Mouse (Mus musculus) bone marrow, adult 2 months (tissue): Measurements from ENCODE around the gene Mrgpra2b.
"Not testable (repeated sequence)": the region's sequence is repeated elsewhere in the genome, so short reads cannot be mapped to it uniquely, and the experiment has no call there.

Experiments used
- CTCF ChIP-seq: fragments of 200-500 bp; IDR thresholded peaks from 2 replicates; pipeline ENCODE4 v1.5.1; 2011; ENCODE audit warnings: low read length, control low read depth; ENCODE audit not compliant: control insufficient read depth, insufficient read depth
- POLR2A ChIP-seq: fragments of 200-500 bp; IDR thresholded peaks from 2 replicates; pipeline ENCODE4 v1.6.1; 2011; ENCODE audit warnings: low read depth, mild to moderate bottlenecking, control low read depth, low read length, borderline replicate concordance; ENCODE audit not compliant: control insufficient read depth

- TF ChIP-seq CTCF, POLR2A: not testable (repeated sequence)
These were observed 45.5 kb downstream of the Mrgpra2b start for GRCm38 (mm10) chr7:47483181-47483580.
